Mouse (Mus musculus) liver, adult 2 months (tissue): ENCODE measurements at regions not wholly inside any gene's neighbourhood (a gene's known extent, or its start where the extent isn't known, plus 50 kb on each side); places are given as distances from the start of the nearest gene placed in this dataset.

Experiments used
- CTCF ChIP-seq: fragments of 200-500 bp; IDR thresholded peaks from 2 replicates; pipeline ENCODE4 v1.5.1; 2011; ENCODE audit warnings: low read depth, low read length, control low read depth
- POLR2A ChIP-seq: fragments of 200-500 bp; IDR thresholded peaks from 2 replicates; pipeline ENCODE4 v1.6.1; 2011; ENCODE audit warnings: low read length, control low read depth; ENCODE audit not compliant: insufficient read depth; ENCODE audit errors: extremely low read depth

DNA sequence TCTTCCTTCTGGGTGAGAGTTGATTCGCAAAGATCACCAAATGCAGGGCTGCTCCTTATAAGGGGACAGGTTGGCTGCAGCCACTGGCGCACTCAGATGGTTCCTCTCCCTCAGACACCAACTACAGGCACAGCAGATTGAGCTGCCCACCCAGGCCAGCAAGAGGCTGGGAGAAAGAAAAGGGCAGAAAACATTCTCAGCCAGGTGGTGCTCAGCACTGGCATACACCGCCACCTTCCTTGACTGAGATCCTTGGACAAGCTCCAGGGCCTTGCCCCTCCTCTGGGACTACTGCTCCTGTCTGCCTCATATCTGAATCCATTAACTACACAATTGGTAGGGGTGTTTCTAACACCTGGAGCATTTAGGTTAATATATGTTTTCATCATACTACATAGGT lies 110.4 kb upstream of the Pou3f3 start:
- TF ChIP-seq POLR2A (no peak), CTCF (no peak)
